Mouse (Mus musculus): ENCODE data around the gene D230025D16Rik. TPM values are rescaled to one million over a fixed set of nuclear protein-coding genes. Genes with fewer than 3 reads are reported as not detected.

The D230025D16Rik gene
- polyA plus RNA-seq, 1 experiment from 2014 or later = 19.1 TPM

DNA sequence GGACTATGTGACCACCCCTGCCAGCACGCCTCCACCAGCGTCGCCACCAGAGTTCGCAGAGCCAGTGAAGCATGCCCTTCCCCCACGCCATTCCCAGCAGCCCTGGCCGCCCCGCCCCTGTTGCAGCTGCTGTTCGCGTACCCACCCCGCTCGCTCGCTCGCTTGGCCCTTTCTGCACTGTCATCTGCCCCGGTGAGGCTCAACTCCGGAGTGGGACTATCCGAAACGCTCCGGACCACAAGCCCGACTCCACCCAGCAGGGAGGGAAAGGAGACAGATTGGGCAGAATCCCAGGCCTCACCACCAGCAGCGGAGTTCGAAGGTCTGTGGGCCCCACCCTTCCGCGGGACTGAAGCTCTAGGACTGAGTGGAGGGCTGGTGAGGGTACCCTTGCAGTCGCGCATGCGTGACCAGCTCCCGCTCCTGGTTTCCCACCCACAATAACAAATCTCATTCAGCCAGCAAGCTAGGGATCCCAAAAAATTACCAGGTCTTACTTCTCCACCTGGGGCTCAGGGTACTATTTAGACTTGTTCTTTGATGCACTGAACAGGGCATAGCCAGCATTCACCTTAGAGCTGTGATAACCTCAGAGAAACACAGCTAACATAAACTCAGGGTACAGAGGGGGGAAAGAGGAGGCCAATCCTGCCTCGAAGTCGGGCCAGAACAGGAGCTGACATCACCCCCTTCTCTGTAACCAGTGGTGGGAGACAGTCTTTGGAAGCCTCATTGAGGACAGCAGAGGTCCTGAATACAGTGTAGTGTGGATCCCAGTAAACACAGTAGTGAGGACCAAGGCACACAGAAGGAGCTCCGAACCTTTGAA is 51.6 kb downstream of the D230025D16Rik start:
- TF ChIP-seq CTCF (IDR thresholded peaks at IDR 0.05; ENCODE audit: low read depth) (no peak), EP300 (optimal IDR thresholded peaks at IDR 0.05) (no peak)
- Histone ChIP-seq H3K36me3 (ENCODE audit: control insufficient read depth, insufficient read depth, low read length) (no peaks in the 10 kb centered on the region), H3K4me3 (ENCODE audit: low read depth, low read length) (peak overlapping the region; percentile 40), H3K9ac (ENCODE audit: low read length) (peak overlapping the region; percentile 41), H3K27me3 (ENCODE audit: control insufficient read depth, insufficient read depth, low read length) (0 out of 2 replicates have a peak, but pooled peaks cover 2% of the 10 kb centered on the region), H3K27ac (replicated peaks) (no peak overlapping the region), H3K4me1 (replicated peaks; ENCODE audit: control insufficient read depth, insufficient read depth) (no peaks in the 10 kb centered on the region; the same call in 1 of the 2 replicates), H3K9me3 (ENCODE audit: control insufficient read depth, low read length) (no peaks in the 10 kb centered on the region), H3K4me2 (replicated peaks; ENCODE audit: low read depth) (peak overlapping the region; percentile 67)
- ATAC-seq (ENCODE audit: low FRiP score, low TSS enrichment) (0 out of 2 replicates have a peak, but pooled peaks have one; percentile 28), DNase-seq (ENCODE audit: low spot score) (peak; percentile 70)
- 5% methylated on average over 30 of the region's 30 CpGs for WGBS

GRCm38 (mm10) chr8:105278911-105279334 is 54.0 kb downstream of the D230025D16Rik start:
- Histone ChIP-seq H3K36me3 (ENCODE audit: control insufficient read depth, insufficient read depth, low read length) (no peaks in the 10 kb centered on the region), H3K4me1 (replicated peaks; ENCODE audit: control insufficient read depth, insufficient read depth) (no peaks in the 10 kb centered on the region; the same call in 1 of the 2 replicates), H3K4me3 (ENCODE audit: low read depth, low read length) (peak overlapping the region; percentile 12; the same call in 1 of the 2 replicates), H3K9me3 (ENCODE audit: control insufficient read depth, low read length) (no peaks in the 10 kb centered on the region), H3K27me3 (ENCODE audit: control insufficient read depth, insufficient read depth, low read length) (no peaks in the 10 kb centered on the region), H3K27ac (replicated peaks) (no peak overlapping the region), H3K9ac (ENCODE audit: low read length) (no peak overlapping the region), H3K4me2 (replicated peaks; ENCODE audit: low read depth) (peak overlapping the region; percentile 48)
- WGBS = 3% methylated on average over 27 of the region's 28 CpGs
- peak; percentile 93 for DNase-seq (ENCODE audit: low spot score)
- peak; percentile 89 for ATAC-seq (ENCODE audit: low FRiP score, low TSS enrichment)
- TF ChIP-seq EP300 (optimal IDR thresholded peaks at IDR 0.05) (no peak), CTCF (IDR thresholded peaks at IDR 0.05; ENCODE audit: low read depth) (peak; percentile 66)

DNA sequence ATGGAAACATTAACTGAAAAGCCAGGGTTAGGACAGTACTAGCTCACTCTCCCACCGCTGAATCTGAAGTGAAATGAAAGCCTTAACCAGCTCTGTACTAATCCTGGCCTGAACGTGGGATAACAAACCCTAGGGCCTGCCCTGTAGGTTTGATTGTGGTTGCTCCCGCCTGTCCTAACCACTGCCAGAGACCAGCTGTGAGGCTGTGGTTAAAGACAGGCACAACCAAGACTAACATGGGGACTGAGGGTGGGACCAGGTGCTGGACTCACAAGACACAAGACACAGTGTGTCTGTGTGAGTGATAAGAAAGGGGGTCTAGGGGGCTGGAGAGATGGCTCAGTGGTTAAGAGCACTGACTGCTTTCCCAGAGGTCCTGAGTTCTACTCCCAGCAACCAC is 55.6 kb downstream of the D230025D16Rik start:
- DNase-seq (ENCODE audit: low spot score) = no peak
- 68% methylated on average over 3 of the region's 3 CpGs for WGBS
- no peak overlapping the region for H3K4me3 ChIP-seq (ENCODE audit: low read depth, low read length)
- no peaks in the 10 kb centered on the region for H3K9me3 ChIP-seq (ENCODE audit: control insufficient read depth, low read length)
- no peak overlapping the region for H3K27ac ChIP-seq (replicated peaks)
- TF ChIP-seq CTCF (IDR thresholded peaks at IDR 0.05; ENCODE audit: low read depth) = no peak
- TF ChIP-seq EP300 (optimal IDR thresholded peaks at IDR 0.05) = no peak
- H3K27me3 ChIP-seq (ENCODE audit: control insufficient read depth, insufficient read depth, low read length) = no peaks in the 10 kb centered on the region
- no peaks in the 10 kb centered on the region for H3K36me3 ChIP-seq (ENCODE audit: control insufficient read depth, insufficient read depth, low read length)
- no peak overlapping the region for H3K4me2 ChIP-seq (replicated peaks; ENCODE audit: low read depth)
- no peaks in the 10 kb centered on the region; the same call in 1 of the 2 replicates for H3K4me1 ChIP-seq (replicated peaks; ENCODE audit: control insufficient read depth, insufficient read depth)
- H3K9ac ChIP-seq (ENCODE audit: low read length) = no peak overlapping the region
- no peak for ATAC-seq (ENCODE audit: low FRiP score, low TSS enrichment)

DNA sequence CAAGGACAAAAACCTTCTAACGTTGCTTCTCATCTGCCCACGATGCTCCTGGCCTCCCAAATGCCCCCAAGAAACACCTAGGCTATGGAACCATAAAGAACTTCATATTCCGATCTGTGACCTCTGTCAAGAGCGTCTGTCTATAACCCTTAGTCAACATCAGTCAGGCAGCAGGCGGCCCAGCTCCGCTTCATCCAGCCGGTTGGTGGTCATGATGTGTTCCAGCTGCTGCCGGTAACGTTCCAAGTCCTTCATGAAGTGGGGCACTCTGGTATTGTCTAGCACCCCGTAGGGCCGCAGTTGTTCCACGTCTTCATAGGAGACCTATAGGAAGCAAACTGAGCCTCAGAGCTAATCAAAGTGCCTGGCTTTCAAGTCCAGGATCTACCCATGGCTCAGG is 56.9 kb downstream of the D230025D16Rik start:
- no peaks in the 10 kb centered on the region for H3K36me3 ChIP-seq (ENCODE audit: control insufficient read depth, insufficient read depth, low read length)
- no peak overlapping the region for H3K4me3 ChIP-seq (ENCODE audit: low read depth, low read length)
- WGBS = 82% methylated on average over 12 of the region's 12 CpGs
- H3K27me3 ChIP-seq (ENCODE audit: control insufficient read depth, insufficient read depth, low read length) = no peaks in the 10 kb centered on the region
- H3K9me3 ChIP-seq (ENCODE audit: control insufficient read depth, low read length) = no peaks in the 10 kb centered on the region
- H3K4me1 ChIP-seq (replicated peaks; ENCODE audit: control insufficient read depth, insufficient read depth) = no peaks in the 10 kb centered on the region
- no peak overlapping the region for H3K9ac ChIP-seq (ENCODE audit: low read length)
- TF ChIP-seq CTCF (IDR thresholded peaks at IDR 0.05; ENCODE audit: low read depth) (no peak), EP300 (optimal IDR thresholded peaks at IDR 0.05) (no peak)
- no peak overlapping the region for H3K27ac ChIP-seq (replicated peaks)
- DNase-seq (ENCODE audit: low spot score) (no peak), ATAC-seq (ENCODE audit: low FRiP score, low TSS enrichment) (no peak)
- H3K4me2 ChIP-seq (replicated peaks; ENCODE audit: low read depth) = no peak overlapping the region

DNA sequence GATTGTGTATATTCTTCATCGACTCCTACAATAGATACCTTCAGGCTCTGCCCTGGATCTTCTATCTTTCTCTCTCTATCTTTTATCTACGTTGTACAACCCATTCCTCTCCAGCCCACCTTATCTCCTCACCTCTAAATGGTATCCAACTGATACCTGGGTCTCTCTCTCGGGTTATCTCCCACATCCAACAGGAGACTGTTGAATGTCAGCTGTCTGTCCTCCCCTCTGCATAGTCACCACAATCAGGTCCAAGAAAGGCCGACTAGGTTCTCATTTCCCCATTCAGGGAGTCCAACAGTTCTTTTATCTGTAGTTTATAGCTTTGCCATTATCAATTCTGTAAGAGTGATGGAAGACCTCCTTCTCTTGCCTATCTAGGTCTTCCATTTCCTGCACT is 57.3 kb downstream of the D230025D16Rik start:
- no peak overlapping the region for H3K4me3 ChIP-seq (ENCODE audit: low read depth, low read length)
- 83% methylated on average over 4 of the region's 4 CpGs for WGBS
- no peaks in the 10 kb centered on the region for H3K27me3 ChIP-seq (ENCODE audit: control insufficient read depth, insufficient read depth, low read length)

DNA sequence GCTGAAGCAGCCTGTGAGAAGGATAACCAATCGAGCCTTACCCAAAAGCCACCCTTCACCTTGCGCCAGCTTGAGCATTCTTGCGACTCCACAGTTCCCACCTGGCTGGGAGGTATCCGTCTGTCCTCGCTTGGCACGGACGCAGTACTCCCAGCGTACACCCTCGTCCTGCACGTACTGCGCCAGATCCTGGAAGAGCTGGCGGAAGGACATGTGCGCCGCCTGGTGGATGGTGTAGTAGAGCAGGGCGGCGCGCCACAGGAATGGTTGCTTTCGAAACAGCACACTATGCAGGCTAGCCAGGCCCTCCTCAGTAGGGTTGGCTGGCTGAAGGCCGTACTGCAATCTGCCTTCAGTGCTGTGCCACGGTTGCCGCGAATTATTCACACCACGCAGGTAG is 58.1 kb downstream of the D230025D16Rik start:
- Histone ChIP-seq H3K27ac (replicated peaks) (no peak overlapping the region), H3K27me3 (ENCODE audit: control insufficient read depth, insufficient read depth, low read length) (no peaks in the 10 kb centered on the region), H3K4me3 (ENCODE audit: low read depth, low read length) (no peak overlapping the region), H3K36me3 (ENCODE audit: control insufficient read depth, insufficient read depth, low read length) (no peaks in the 10 kb centered on the region), H3K4me2 (replicated peaks; ENCODE audit: low read depth) (no peak overlapping the region; the same call in 1 of the 2 replicates), H3K9ac (ENCODE audit: low read length) (no peak overlapping the region), H3K9me3 (ENCODE audit: control insufficient read depth, low read length) (no peaks in the 10 kb centered on the region), H3K4me1 (replicated peaks; ENCODE audit: control insufficient read depth, insufficient read depth) (no peaks in the 10 kb centered on the region)
- peak; percentile 62 for ATAC-seq (ENCODE audit: low FRiP score, low TSS enrichment)
- DNase-seq (ENCODE audit: low spot score) = peak; percentile 77
- 39% methylated on average over 22 of the region's 23 CpGs for WGBS
- TF ChIP-seq CTCF (IDR thresholded peaks at IDR 0.05; ENCODE audit: low read depth) = peak; percentile 90
- TF ChIP-seq EP300 (optimal IDR thresholded peaks at IDR 0.05) = no peak

More for the DNA sequence above, 57.3 kb downstream of the D230025D16Rik start:
- Histone ChIP-seq H3K36me3 (ENCODE audit: control insufficient read depth, insufficient read depth, low read length) (no peaks in the 10 kb centered on the region), H3K9me3 (ENCODE audit: control insufficient read depth, low read length) (no peaks in the 10 kb centered on the region), H3K27ac (replicated peaks) (no peak overlapping the region), H3K4me1 (replicated peaks; ENCODE audit: control insufficient read depth, insufficient read depth) (no peaks in the 10 kb centered on the region), H3K9ac (ENCODE audit: low read length) (no peak overlapping the region), H3K4me2 (replicated peaks; ENCODE audit: low read depth) (no peak overlapping the region)
- ATAC-seq (ENCODE audit: low FRiP score, low TSS enrichment) (no peak), DNase-seq (ENCODE audit: low spot score) (no peak)
- TF ChIP-seq CTCF (IDR thresholded peaks at IDR 0.05; ENCODE audit: low read depth) (no peak), EP300 (optimal IDR thresholded peaks at IDR 0.05) (no peak)

Measured in stomach, postnatal 0 days (tissue).